Mouse (Mus musculus): ENCODE data around the gene Txndc9. TPM values are rescaled to one million over a fixed set of nuclear protein-coding genes. Genes with fewer than 3 reads are reported as not detected.
"Not testable (repeated sequence)": the region's sequence is repeated elsewhere in the genome, so short reads cannot be mapped to it uniquely, and the experiment has no call there.

The Txndc9 gene
- total RNA-seq, 1 experiment from 2014 or later = 48.5 TPM

DNA sequence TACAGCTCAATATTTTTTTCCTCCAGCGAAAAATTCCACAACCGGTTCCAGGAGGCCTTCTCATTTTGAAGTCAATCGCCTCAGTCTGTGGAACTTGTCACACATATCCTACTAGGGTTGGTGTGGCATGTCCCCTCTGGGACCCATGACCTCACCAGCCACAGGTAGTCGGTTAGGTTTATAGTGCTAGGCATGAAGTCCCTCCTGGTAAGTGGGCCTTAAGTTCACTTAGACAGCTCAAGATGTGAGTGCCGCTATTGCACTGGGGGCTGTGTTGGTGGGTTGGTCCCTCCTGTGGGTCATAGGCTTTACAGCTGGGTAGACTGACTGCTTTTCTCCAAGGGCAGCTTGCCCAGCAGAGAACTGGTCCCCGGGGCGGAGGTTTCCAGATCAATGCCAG is 20.4 kb downstream of the Txndc9 start:
- no peak for ATAC-seq (replicated peaks; ENCODE audit: low read depth, poor library complexity, severe bottlenecking)

DNA sequence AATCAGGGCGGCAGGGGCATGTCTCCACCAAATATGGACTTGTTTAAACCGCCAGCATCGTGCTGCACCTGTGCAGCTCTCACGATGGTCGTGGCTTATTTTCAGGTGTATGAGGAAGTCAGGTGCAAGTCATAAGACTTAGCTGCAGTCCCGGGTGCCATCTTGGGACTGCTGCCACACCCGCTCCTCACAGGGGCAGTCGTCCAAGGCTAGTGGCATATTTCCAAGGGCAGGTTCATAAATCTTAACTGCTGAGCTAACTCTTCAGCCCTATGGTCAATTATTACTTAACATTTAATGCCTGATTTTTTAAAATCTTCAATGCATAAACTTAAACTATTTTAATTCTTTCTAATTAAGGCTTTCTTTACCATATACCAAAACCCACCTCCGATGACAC is 21.0 kb downstream of the Txndc9 start:
- ATAC-seq (replicated peaks; ENCODE audit: low read depth, poor library complexity, severe bottlenecking) = not testable (repeated sequence)

- no peak for ATAC-seq (replicated peaks; ENCODE audit: low read depth, poor library complexity, severe bottlenecking)
Observed at GRCm38 (mm10) chr1:37971520-37971919, 26.2 kb downstream of the Txndc9 start.

DNA sequence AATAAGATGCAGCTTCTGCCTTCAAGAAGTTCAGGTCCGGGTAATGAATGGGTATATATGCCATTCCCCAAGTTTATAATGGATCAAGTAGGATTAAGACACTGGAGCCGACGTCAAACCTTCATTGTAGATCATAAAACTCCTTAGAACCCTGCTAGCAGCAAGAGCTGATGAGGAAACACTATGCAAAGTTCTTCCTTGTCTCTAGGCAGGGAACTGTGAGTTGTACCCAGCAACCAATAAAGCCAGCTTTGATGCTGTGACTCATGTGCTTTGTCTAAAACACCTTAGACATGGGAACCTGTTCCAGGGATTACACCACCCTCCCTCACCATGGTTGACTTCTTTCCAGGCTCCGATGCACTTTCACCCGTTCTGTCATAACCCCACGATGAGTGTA is 28.9 kb downstream of the Txndc9 start:
- ATAC-seq (replicated peaks; ENCODE audit: low read depth, poor library complexity, severe bottlenecking) = no peak

GRCm38 (mm10) chr1:37965571-37965970 is 32.1 kb downstream of the Txndc9 start:
- ATAC-seq (replicated peaks; ENCODE audit: low read depth, poor library complexity, severe bottlenecking) = no peak

GRCm38 (mm10) chr1:37959486-37959885 is 38.2 kb downstream of the Txndc9 start:
- ATAC-seq (replicated peaks; ENCODE audit: low read depth, poor library complexity, severe bottlenecking) = no peak

- ATAC-seq (replicated peaks; ENCODE audit: low read depth, poor library complexity, severe bottlenecking) = no peak
Observed at GRCm38 (mm10) chr1:37958516-37958915, 39.2 kb downstream of the Txndc9 start.

DNA sequence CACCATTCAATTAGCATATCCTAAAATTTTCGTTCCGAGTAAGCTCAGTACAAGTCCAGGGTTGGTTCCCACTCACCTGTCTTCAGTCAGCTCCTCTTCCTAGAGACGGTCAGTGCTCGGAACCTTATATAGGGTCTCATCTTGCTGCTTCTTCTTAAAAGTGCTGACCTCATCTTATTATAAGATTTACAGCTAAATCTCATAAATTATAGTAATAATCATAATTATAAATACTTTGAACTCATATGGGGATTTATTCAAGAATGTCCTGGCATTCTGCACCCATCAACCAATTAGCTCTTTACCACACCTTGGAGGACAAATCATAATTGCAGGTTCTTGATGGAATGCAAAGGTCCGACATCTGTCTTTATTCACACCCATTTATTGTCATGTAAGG is 40.0 kb downstream of the Txndc9 start, which contains the start of gene Lyg1:
Lyg1 (minus strand) TSS at position 101 of the 400 bp plus-strand sequence.
- no peak for ATAC-seq (replicated peaks; ENCODE audit: low read depth, poor library complexity, severe bottlenecking)

DNA sequence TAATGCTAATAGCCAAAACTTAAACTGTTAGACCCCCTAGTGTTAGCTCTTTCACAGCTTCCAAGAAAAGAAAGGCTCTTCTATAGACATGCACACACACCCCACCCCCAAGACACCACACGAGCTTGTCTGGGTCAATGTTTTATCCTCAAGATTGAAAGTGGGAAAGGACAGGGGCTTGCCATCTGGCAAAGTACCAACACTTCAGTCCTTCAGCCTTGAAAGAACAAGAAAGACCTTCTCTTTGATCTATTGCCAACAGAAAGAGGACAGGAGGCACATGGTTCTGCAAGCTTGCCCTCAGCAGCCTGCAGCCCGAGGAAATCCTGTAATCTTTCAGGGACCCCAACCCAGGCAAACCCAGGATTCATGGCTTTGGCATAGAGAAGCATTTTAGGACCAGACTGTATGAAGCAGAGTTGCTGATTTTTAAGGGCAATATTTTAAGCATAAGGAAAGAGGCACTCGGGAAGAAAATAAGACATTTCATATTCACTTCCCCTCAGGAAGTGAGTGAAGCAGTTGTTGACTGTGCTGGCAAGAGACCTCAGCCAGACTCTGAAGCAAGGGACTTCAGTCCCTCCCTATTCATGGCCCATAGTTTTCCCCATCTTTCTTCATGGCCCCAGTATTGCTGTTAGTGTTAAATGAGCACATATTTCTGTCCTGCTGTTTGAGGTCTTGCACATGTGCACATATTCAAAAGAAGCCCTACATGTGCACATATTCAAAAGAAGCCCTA is 40.8 kb downstream of the Txndc9 start:
- no peak for ATAC-seq (replicated peaks; ENCODE audit: low read depth, poor library complexity, severe bottlenecking)

- no peak for ATAC-seq (replicated peaks; ENCODE audit: low read depth, poor library complexity, severe bottlenecking)
Observed at GRCm38 (mm10) chr1:37955251-37955650, 42.4 kb downstream of the Txndc9 start.

DNA sequence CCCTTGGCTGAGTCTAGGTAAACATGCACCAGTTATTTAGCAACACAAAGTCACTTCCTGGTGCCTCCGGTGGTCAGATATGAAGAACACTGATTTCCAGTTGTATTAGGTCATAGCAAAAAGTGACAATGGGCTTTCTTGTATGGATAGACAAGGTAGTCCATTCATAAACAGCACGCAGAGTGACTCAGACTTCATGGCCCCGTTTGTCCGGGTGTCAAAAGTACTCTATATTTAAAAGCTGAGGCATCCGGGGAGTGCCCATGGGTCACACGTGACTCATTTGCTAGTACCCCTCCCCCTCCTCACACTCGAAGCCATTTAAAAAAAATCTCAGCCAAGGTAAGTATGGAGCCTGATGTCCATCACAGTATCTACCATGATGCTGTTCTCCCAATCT is 42.9 kb downstream of the Txndc9 start:
- no peak for ATAC-seq (replicated peaks; ENCODE audit: low read depth, poor library complexity, severe bottlenecking)

DNA sequence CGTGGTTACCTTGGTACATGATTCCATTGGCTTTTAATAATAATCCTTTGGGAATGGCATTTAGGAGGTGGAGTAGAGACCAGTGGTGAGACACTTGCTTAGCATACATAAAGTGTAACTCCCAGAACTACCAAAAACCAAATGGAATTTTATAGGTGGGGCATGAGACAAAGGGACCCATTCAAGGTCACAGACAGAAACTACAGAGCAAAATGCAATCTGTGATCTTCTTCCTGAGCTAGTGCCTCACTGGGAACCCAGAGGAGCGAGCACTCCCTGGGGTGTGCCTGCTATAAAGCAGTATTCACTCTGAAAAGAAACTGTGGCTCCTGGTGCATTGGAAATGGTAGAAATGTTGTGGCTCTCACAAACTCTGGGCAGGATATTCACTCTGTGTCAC is 48.8 kb downstream of the Txndc9 start:
- ATAC-seq (replicated peaks; ENCODE audit: low read depth, poor library complexity, severe bottlenecking) = no peak

Other genes starting within 250 kb of the Txndc9 start
- gene Tsga10, start 131.5 kb downstream of the Txndc9 start, total RNA-seq (2017) = 10.5 and 11.5 TPM in 2 replicates
- gene Lipt1, start 126.2 kb downstream of the Txndc9 start, total RNA-seq (2017) = 4.3 and 6.9 TPM in 2 replicates
- gene Mitd1, start 107.5 kb downstream of the Txndc9 start, total RNA-seq (2017) = 22.7 and 36.1 TPM in 2 replicates
- gene Mrpl30, start 107.4 kb downstream of the Txndc9 start, total RNA-seq (2017) = 220 and 300 TPM in 2 replicates
- not detected in 2 replicates for gene Lyg2, start 81.4 kb downstream of the Txndc9 start, total RNA-seq (2017)
- not detected in 2 replicates for gene Lyg1, start 40.1 kb downstream of the Txndc9 start, total RNA-seq (2017)
- 41.0 and 70.5 TPM in 2 replicates for gene Eif5b, start 117 bp upstream of the Txndc9 start, total RNA-seq (2017)
- 41.5 and 47.1 TPM in 2 replicates for gene Rev1, start 131.9 kb upstream of the Txndc9 start, total RNA-seq (2017)